Mouse (Mus musculus): ENCODE measurements at regions not wholly inside any gene's neighbourhood (a gene's known extent, or its start where the extent isn't known, plus 50 kb on each side); places are given as distances from the start of the nearest gene placed in this dataset.
A peak's percentile ranks its signal among the peaks of the same experiment; 100 is the strongest.

DNA sequence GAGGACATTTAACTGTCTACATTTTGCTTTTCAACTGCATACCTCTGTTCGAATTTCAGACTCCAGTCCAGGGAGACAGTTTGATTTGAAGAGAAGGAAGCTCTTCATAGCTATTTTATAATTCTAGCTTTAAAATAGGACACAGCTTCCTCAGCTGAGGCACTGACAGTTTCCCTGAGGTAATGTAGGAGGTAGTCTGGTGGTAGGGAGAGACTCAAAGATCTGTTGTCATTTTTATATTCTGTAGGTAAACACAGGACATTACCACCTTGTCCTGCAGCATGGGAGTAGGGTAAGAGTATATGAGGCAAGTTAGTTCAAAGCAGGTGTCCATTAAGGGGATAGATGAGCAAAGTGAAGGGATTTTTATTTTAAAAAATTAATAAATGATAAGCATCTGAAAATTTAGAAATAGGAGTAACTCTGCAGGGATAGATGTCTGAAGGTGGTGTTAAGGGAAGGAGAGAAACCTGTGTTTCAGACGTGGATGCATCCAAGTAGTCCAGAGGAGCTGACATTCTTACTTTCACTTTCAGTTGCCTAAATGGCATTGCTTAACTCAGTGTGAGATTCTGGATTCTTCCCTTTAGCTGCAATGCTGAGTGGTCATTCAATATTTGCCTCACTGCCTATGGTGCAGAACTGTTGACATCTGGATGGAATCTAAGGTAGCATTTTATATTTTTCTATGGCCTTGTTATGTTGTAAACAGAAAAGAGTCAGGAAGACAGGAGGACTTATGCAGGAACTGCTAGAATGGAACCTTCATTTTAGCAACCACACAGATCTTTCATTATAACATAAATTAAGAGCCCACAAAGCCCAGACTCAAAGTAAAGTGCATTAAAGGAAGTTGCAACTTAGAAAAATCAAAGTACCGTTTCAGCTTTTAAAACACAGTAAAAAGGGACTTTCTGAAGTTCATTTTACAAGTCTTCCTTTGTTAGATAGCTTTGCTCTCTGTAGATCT is 126.3 kb upstream of the Syt1 start:
- Histone ChIP-seq H3K4me2 (replicated peaks) (no peak overlapping the region), H3K4me1 (no peaks in the 10 kb centered on the region), H3K27me3 (no peaks in the 10 kb centered on the region), H3K36me3 (no peaks in the 10 kb centered on the region), H3K27ac (no peak overlapping the region), H3K9me3 (no peaks in the 10 kb centered on the region), H3K4me3 (no peak overlapping the region), H3K9ac (no peak overlapping the region)
- 59% methylated on average over 3 of the region's 3 CpGs for WGBS
- no peak for ATAC-seq (ENCODE audit: low FRiP score, low read depth)

- WGBS, result 91% methylated on average over 4 of the region's 4 CpGs
- Histone ChIP-seq H3K27me3 (no peaks in the 10 kb centered on the region), H3K4me3 (no peak overlapping the region), H3K9ac (no peak overlapping the region), H3K36me3 (no peaks in the 10 kb centered on the region), H3K4me2 (replicated peaks) (no peak overlapping the region), H3K9me3 (no peaks in the 10 kb centered on the region), H3K27ac (no peak overlapping the region), H3K4me1 (no peaks in the 10 kb centered on the region)
- no peak for ATAC-seq (ENCODE audit: low FRiP score, low read depth)
These were observed 123.7 kb upstream of the Syt1 start for GRCm38 (mm10) chr10:109134521-109134920.

GRCm38 (mm10) chr10:109132091-109132573 is 121.3 kb upstream of the Syt1 start:
- Histone ChIP-seq H3K4me3 (no peak overlapping the region), H3K9me3 (no peaks in the 10 kb centered on the region), H3K27me3 (no peaks in the 10 kb centered on the region), H3K9ac (no peak overlapping the region), H3K4me2 (replicated peaks) (no peak overlapping the region), H3K4me1 (no peaks in the 10 kb centered on the region), H3K27ac (no peak overlapping the region), H3K36me3 (no peaks in the 10 kb centered on the region)
- whole genome bisulfite sequencing, result 74% methylated on average over 8 of the region's 8 CpGs
- no peak for ATAC-seq (ENCODE audit: low FRiP score, low read depth)

- no peak overlapping the region for H3K4me2 ChIP-seq (replicated peaks)
- no peak overlapping the region for H3K9ac ChIP-seq
- WGBS, result 77% methylated on average over 1 of the region's 1 CpGs
- no peaks in the 10 kb centered on the region for H3K36me3 ChIP-seq
- no peaks in the 10 kb centered on the region for H3K9me3 ChIP-seq
- H3K27ac ChIP-seq, result no peak overlapping the region
- H3K4me1 ChIP-seq, result no peaks in the 10 kb centered on the region
- no peaks in the 10 kb centered on the region for H3K27me3 ChIP-seq
- 0 out of 2 replicates have a peak, but pooled peaks have one; percentile 19 for ATAC-seq (ENCODE audit: low FRiP score, low read depth)
- no peak overlapping the region for H3K4me3 ChIP-seq
These were observed 118.8 kb upstream of the Syt1 start for GRCm38 (mm10) chr10:109129552-109130110.

- WGBS, result 86% methylated on average over 3 of the region's 3 CpGs
- H3K4me2 ChIP-seq (replicated peaks), result no peak overlapping the region
- peak; percentile 32; the same call in 1 of the 2 replicates for ATAC-seq (ENCODE audit: low FRiP score, low read depth)
- no peaks in the 10 kb centered on the region for H3K9me3 ChIP-seq
- H3K4me1 ChIP-seq, result no peaks in the 10 kb centered on the region
- H3K9ac ChIP-seq, result no peak overlapping the region
- H3K27ac ChIP-seq, result no peak overlapping the region
- H3K27me3 ChIP-seq, result no peaks in the 10 kb centered on the region
- H3K36me3 ChIP-seq, result no peaks in the 10 kb centered on the region
- no peak overlapping the region for H3K4me3 ChIP-seq
These were observed 118.3 kb upstream of the Syt1 start for GRCm38 (mm10) chr10:109129068-109129467.

GRCm38 (mm10) chr10:109126699-109127098 is 115.9 kb upstream of the Syt1 start:
- Histone ChIP-seq H3K4me2 (replicated peaks) (no peak overlapping the region), H3K27me3 (no peaks in the 10 kb centered on the region)
- 89% methylated on average over 2 of the region's 2 CpGs for WGBS

DNA sequence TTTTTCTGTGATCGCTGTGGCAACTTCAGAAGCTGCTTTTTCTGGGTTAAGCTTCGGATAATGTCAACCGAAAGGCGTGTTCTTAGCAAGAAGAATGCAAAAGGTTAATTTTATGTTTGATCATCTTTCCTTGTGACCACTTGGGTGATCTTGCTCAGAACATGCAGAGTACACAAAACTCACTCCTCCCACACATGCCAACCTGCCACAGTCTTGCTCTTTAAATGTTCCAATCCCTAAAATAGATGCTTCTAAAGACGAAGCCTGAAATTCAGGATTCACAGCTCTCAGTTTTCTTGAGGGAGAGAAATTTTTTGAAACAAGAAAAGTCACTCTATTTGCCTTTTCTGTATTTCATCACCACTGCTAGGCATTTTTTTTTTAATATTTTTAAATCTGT is 106.4 kb upstream of the Syt1 start:
- Histone ChIP-seq H3K9ac (no peak overlapping the region), H3K9me3 (no peaks in the 10 kb centered on the region), H3K4me3 (no peak overlapping the region), H3K4me1 (no peaks in the 10 kb centered on the region), H3K36me3 (no peaks in the 10 kb centered on the region), H3K27ac (no peak overlapping the region), H3K27me3 (no peaks in the 10 kb centered on the region), H3K4me2 (replicated peaks) (no peak overlapping the region)
- no peak for ATAC-seq (ENCODE audit: low FRiP score, low read depth)
- 89% methylated on average over 5 of the region's 5 CpGs for WGBS

More at GRCm38 (mm10) chr10:109126699-109127098, 115.9 kb upstream of the Syt1 start:
- H3K36me3 ChIP-seq, result no peaks in the 10 kb centered on the region
- H3K4me3 ChIP-seq, result no peak overlapping the region
- H3K27ac ChIP-seq, result no peak overlapping the region
- no peak for ATAC-seq (ENCODE audit: low FRiP score, low read depth)
- no peaks in the 10 kb centered on the region for H3K9me3 ChIP-seq
- H3K4me1 ChIP-seq, result no peaks in the 10 kb centered on the region
- H3K9ac ChIP-seq, result no peak overlapping the region

GRCm38 (mm10) chr10:109115013-109115627 is 104.3 kb upstream of the Syt1 start:
- 79% methylated on average over 4 of the region's 4 CpGs for WGBS
- Histone ChIP-seq H3K4me1 (no peaks in the 10 kb centered on the region), H3K4me3 (no peak overlapping the region), H3K27ac (no peak overlapping the region), H3K9me3 (no peaks in the 10 kb centered on the region), H3K9ac (no peak overlapping the region), H3K36me3 (no peaks in the 10 kb centered on the region), H3K27me3 (no peaks in the 10 kb centered on the region), H3K4me2 (replicated peaks) (no peak overlapping the region)
- ATAC-seq (ENCODE audit: low FRiP score, low read depth), result no peak

GRCm38 (mm10) chr10:109105781-109106180 is 95.0 kb upstream of the Syt1 start:
- Histone ChIP-seq H3K4me3 (no peak overlapping the region), H3K4me2 (replicated peaks) (no peak overlapping the region), H3K9ac (no peak overlapping the region), H3K27me3 (no peaks in the 10 kb centered on the region), H3K27ac (no peak overlapping the region), H3K4me1 (no peaks in the 10 kb centered on the region), H3K9me3 (no peaks in the 10 kb centered on the region), H3K36me3 (no peaks in the 10 kb centered on the region)
- ATAC-seq (ENCODE audit: low FRiP score, low read depth), result no peak
- 75% methylated on average over 2 of the region's 2 CpGs for WGBS

GRCm38 (mm10) chr10:109092219-109092618 is 81.4 kb upstream of the Syt1 start:
- H3K9ac ChIP-seq, result no peak overlapping the region
- no peak overlapping the region for H3K27ac ChIP-seq
- H3K36me3 ChIP-seq, result no peaks in the 10 kb centered on the region
- no peak for ATAC-seq (ENCODE audit: low FRiP score, low read depth)
- H3K9me3 ChIP-seq, result no peaks in the 10 kb centered on the region
- H3K4me3 ChIP-seq, result no peak overlapping the region
- WGBS, result 58% methylated on average over 4 of the region's 4 CpGs
- no peaks in the 10 kb centered on the region for H3K4me1 ChIP-seq
- no peak overlapping the region for H3K4me2 ChIP-seq (replicated peaks)
- H3K27me3 ChIP-seq, result no peaks in the 10 kb centered on the region

GRCm38 (mm10) chr10:109079773-109080172 is 69.0 kb upstream of the Syt1 start:
- ATAC-seq (ENCODE audit: low FRiP score, low read depth), result no peak
- 28% methylated on average over 7 of the region's 7 CpGs for WGBS
- no peaks in the 10 kb centered on the region for H3K4me1 ChIP-seq
- H3K27me3 ChIP-seq, result no peaks in the 10 kb centered on the region
- H3K9ac ChIP-seq, result no peak overlapping the region
- H3K27ac ChIP-seq, result no peak overlapping the region
- H3K9me3 ChIP-seq, result no peaks in the 10 kb centered on the region
- H3K36me3 ChIP-seq, result no peaks in the 10 kb centered on the region
- H3K4me2 ChIP-seq (replicated peaks), result no peak overlapping the region
- no peak overlapping the region for H3K4me3 ChIP-seq

- Histone ChIP-seq H3K27ac (no peak overlapping the region), H3K4me2 (replicated peaks) (no peak overlapping the region), H3K9ac (no peak overlapping the region), H3K4me3 (no peak overlapping the region), H3K36me3 (no peaks in the 10 kb centered on the region), H3K4me1 (no peaks in the 10 kb centered on the region), H3K27me3 (no peaks in the 10 kb centered on the region), H3K9me3 (no peaks in the 10 kb centered on the region)
- 83% methylated on average over 7 of the region's 7 CpGs for WGBS
- no peak for ATAC-seq (ENCODE audit: low FRiP score, low read depth)
These were observed 63.4 kb upstream of the Syt1 start for GRCm38 (mm10) chr10:109074218-109074617.

All from limb, embryonic 13.5 days (tissue).